Mouse (Mus musculus) embryo, embryonic 11.5 days (tissue): Measurements from ENCODE around the gene Dnajc16.

Experiments
- DNase-seq: peaks from one replicate; pipeline ENCODE4 v3.0.0-alpha.2; 2012; ENCODE audit warnings: low read depth, low spot score

The Dnajc16 gene

DNA sequence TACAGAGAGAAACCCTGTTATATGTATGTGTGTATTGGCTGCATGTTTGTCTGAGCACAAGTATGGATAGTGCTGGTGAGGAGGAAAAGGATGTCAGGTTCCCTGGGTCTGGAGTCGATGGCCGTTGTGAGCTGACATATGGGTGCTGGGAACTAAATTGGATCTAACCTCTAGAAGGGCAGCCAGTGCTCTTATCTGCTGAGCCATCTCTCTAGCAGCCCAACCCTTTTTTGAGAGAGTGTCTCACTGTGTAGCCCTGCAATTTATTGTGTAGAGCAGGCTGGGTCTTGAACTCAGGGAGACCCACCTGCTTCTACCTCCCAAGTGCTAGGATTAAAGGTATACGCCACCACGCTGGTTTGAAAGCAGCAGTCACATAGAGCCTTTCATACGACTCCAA, 65.5 kb downstream of the Dnajc16 start:
- DNase-seq = no peak

DNA sequence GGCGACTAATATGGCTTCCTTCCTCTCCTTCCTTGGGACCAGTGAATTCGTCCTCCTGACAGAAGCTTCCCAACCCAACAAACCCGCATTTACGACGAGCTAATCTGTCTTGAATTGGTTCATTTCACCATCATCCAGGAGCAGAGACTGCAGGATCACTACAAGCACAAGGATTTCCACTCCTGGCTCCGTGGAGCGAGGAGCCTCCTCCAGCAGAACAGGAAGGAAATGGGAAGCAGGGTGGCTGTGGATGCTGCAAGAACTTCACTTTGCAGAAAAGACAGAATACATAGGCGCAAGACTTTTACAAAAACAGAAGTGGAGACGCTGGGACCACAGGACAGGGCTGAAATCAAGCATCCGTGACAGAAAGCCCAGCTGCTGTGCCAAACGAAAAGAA, 66.1 kb downstream of the Dnajc16 start:
- no peak for DNase-seq

DNA sequence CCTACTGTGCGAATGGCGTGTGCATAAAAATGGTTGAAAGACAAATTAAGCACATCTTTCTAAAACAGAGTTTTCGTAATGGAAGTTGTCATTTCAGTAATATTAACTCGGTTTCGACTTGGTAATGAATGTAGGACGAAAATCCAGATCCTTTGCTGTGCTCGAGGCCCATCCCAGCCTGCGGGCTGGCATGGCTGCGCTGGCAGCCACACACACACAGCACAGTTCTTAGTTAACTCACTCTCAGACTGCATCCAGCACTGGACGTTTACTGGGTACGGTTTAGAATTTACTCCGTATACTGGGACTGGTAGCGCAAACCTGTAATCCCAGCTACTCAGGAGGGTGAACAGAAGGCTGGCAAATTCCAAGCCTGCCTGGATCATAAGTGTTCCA, 67.1 kb downstream of the Dnajc16 start:
- no peak for DNase-seq

DNA sequence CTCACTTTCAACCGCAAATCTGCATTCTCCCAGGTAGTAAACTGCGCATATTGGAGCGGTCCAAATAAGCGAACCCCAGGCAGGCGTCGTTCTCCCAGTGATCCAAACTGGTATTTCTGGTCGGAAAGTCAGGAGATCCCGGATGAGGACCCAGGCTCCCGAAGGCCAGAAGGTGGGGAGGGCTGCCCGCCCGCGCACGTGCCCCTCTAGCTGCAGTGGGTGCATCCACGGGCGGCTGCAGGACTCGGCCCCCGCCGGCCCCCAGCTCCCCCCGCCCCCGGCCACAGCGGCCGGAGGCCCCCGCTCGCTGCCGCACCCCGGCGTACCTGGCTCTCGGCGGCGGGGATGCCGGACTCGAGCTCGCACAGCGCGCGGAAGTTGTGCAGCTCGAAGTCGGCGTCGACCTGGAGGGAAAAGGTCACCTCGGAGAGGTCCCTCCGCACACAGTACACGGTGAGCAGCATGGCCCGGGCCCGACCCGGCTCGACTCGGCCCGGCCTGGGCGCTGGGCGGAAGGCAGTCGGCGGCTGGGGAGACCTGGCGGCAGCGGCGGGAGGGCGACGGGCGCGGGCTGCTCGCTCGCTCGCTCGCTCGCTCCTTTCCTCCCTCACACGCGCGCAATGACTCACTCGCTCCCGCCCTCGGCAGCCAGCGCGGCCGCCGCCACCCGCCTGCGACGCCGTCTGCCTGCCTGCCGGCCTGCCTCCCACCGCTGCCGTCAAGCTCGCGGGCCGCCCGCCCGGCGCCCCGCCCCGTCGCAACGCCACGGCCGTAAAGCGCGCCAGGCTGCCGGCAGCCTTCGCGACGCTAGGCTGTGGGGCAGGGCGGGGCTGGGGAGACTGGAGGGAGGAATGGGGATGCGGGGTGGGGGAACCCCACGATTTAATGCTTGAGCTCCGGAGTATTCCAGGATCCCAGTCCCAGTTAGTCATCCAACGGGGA, 67.7 kb downstream of the Dnajc16 start, which contains the start of gene Ddi2:
Gene Ddi2 (minus strand): TSS at position 689 of the 942 bp plus-strand sequence.
- peak; percentile 78 for DNase-seq

DNA sequence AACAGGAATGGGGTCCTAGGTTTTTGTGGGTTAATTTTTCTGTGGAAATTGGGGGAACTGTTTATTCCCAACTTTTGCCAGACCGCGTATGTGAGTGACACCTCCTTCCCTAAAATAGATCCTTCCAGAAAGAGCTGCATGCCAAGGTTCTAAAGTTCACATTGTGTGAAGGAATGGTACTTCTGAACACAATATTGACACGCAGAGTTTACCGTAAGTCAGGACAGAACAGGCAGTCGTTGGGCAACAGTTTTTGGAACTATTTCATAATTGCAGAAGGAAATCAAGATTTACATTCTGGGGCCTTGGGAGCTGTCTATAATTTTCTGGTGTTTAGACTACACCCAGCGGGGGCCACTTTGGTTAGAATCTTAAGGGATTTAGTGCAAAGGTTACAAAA, 68.8 kb downstream of the Dnajc16 start:
- DNase-seq = no peak

DNA sequence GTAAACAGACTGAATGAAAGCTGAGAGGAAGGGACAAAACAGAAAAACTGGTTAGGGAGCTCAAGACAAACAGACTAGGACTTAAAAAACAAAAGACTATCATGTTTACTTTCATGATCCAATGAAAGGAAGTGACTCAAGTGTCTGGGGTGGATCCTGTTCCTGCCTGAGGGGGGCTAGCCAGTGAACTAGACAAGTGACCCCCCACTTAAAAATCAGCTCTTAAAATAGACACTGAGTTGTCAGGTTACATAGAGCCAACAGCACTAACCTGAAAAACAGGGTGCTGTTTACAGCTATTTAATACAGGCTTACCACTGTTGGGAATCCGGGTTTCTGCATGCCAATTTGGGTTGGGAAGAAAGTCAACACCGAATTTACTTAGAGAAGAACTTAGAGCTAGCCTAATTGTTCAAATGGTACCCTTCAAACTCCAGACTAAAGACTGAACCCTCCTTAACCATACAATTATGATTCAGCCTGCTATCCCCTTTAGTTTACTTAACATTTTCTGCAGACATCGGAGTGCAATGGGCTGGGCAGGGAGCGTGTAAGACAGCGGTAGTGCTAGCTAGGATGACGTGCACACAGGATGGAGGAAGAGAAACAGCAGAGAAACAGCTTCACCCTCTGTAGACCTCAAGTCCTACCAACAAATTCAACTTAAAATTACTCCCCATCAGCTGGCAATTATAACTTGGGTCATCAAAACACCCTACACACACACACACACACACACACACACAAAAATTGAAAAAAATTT, 69.8 kb downstream of the Dnajc16 start:
- DNase-seq = no peak

DNA sequence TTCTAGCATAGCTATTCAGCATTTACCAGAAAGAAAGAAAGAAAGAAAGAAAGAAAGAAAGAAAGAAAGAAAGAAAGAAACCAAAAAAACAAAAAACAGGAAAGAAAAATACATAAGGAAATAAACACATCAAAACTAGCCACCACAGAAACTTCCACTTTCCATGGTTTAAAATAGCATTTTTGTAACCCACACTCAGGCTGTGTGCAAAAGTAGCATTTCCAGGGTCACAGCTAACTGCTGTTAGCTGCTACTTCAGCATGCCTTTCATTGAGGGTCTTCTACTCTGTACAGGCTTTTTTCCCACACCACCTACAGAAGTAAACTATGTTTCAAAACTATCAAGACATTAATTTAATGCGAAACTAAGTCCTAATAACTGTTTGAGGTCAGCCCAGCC, 71.4 kb downstream of the Dnajc16 start:
- no peak for DNase-seq

DNA sequence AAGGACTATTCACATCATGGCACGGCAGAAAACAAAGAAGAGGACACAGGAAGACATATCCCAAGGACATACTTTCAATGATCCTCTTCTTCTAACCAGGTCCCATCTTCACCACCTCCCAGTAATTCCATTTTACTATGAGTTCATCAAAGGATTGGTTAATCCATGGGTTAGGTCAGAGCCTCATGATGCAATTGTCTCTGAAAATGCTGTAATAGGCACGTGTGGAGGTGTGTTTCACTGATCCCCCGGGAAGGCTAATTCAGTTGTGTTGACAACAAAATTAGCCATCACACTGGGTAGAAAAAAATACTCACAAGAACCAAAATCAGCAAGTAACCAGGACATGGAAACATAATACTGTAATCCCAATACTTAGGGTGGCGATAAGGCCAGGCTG, 73.1 kb downstream of the Dnajc16 start:
- DNase-seq = no peak

DNA sequence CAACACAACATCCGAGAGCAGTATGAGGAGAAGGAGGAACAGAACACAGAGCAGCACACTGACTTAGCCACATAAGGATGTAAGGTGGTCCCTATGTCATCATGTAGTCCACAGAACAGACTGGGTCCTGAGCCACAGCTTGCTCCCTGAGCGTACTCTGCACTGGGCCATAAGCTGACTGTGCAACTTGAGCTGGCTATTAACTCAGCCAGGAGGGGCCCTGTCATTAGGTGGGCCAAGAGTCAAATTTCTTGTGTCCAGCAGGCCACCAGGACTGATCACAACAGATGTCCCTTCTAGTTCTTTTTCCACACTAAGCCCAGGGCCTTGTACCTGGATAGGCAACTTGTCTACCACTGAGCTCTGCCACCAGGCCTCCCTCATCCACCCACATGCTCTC, 75.7 kb downstream of the Dnajc16 start:
- DNase-seq = no peak

DNA sequence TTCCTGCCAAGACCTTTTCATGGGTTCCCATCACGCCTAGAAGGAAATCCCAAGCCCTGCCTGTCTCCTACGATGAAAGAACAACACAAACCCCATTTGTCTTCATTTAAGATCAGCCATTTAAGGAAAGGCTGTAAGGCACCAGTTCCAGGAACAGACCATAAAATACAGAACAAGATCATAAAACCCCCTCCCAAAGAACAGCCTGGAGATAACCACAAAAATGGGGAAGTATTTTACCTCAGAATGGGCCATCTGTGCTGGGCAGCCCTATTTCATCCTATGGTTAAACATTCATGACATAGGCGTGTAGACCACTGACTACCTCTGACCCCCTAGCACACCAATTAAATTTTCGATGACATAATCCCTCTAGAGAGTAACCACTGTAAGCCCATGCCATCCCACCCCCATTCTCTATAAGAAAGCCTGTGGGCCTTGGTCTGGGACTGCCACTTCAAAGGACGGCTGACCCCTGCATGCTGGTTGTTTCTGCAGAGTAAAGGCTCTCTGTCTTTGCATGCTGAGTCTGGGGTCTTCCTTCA, 77.1 kb downstream of the Dnajc16 start:
- DNase-seq = no peak

DNA sequence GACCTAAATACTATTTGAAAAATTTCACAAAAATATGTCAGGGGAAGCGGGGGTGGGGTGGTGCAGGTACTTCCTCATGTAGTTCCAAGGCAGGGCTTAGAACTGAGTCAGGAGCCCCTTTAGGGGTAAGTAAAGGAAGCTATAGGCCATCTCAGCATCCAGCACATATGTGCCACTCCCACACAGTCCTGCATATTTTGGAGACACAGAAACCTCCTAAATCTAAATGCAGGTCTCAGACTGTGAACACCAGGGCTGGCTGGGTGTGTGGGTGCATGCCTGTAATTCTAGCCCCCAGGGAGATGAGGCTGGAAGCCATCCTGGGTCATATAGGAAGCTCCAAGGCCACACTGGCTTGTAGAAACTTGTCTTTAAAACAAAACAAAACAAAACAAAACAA, 79.5 kb downstream of the Dnajc16 start:
- no peak for DNase-seq
